Mouse (Mus musculus) lung, embryonic 16.5 days (tissue): ENCODE data around the gene Irf6. TPM values are rescaled to one million over a fixed set of nuclear protein-coding genes. Genes with fewer than 3 reads are reported as not detected.

Source experiments
- polyA plus RNA-seq: library from polyadenylated mRNA; unstranded; fragments of >200 nt; fragmentation: Nextera tagmentation; extraction: Ambion mirVana; gene quantifications from 2 replicates; pipeline ENCODE4 v1.2.1, GENCODE M21; 2015

The Irf6 gene
- polyA plus RNA-seq, 1 experiment from 2014 or later = 18.3 TPM

Other genes starting within 250 kb of the Irf6 start
- gene Syt14, start 117.3 kb upstream of the Irf6 start, polyA plus RNA-seq = 0.62 and 0.70 TPM in 2 replicates
- gene Diexf, start 22.8 kb upstream of the Irf6 start, polyA plus RNA-seq = 8.6 and 8.8 TPM in 2 replicates
- 12.9 and 13.5 TPM in 2 replicates for gene A130010J15Rik, start 14.9 kb downstream of the Irf6 start, polyA plus RNA-seq
- 3.2 and 5.5 TPM in 2 replicates for gene Traf3ip3, start 48.6 kb downstream of the Irf6 start, polyA plus RNA-seq
- 54.5 and 60.9 TPM in 2 replicates for gene Lamb3, start 54.6 kb downstream of the Irf6 start, polyA plus RNA-seq
- gene Hsd11b1, start 111.0 kb downstream of the Irf6 start, polyA plus RNA-seq = 64.3 and 86.1 TPM in 2 replicates
- 263 and 312 TPM in 2 replicates for gene G0s2, start 120.1 kb downstream of the Irf6 start, polyA plus RNA-seq
- 43.2 and 45.0 TPM in 2 replicates for gene Camk1g, start 217.2 kb downstream of the Irf6 start, polyA plus RNA-seq